Mouse (Mus musculus) E14TG2a.4 (cell line): ENCODE results near the gene Pawr.
"Not testable (repeated sequence)": the region's sequence is repeated elsewhere in the genome, so short reads cannot be mapped to it uniquely, and the experiment has no call there.

ENCODE experiments used
- H3K27me3 ChIP-seq: 2 replicates; pipeline ENCODE4 v1.6.1; 2014; ENCODE audit warnings: low read length, control low read depth; ENCODE audit not compliant: insufficient read depth
- H3K36me3 ChIP-seq: 2 replicates; pipeline ENCODE4 v1.6.1; 2014; ENCODE audit warnings: low read length, control low read depth; ENCODE audit not compliant: insufficient read depth
- H3K4me1 ChIP-seq: replicated peaks from 2 replicates; pipeline ENCODE4 v1.6.1; 2014; ENCODE audit warnings: low read depth, low read length, control low read depth
- H3K4me3 ChIP-seq: replicated peaks from 2 replicates; pipeline ENCODE4 v1.5.1; 2014; ENCODE audit warnings: mild to moderate bottlenecking, low read length
- H3K9me3 ChIP-seq: 2 replicates; pipeline ENCODE4 v1.6.1; 2014; ENCODE audit warnings: low read length, control low read depth
- CTCF ChIP-seq: conservative IDR thresholded peaks from 2 replicates; pipeline ENCODE4 v1.5.1; 2014; ENCODE audit warnings: low read length
- NANOG ChIP-seq: IDR thresholded peaks from 2 replicates; pipeline ENCODE4 v1.6.1; 2014; ENCODE audit warnings: borderline replicate concordance, low read length, mixed read lengths
- POU5F1 ChIP-seq: IDR thresholded peaks from 2 replicates; pipeline ENCODE4 v1.6.1; 2014; ENCODE audit warnings: low read length, borderline replicate concordance

The Pawr gene

DNA sequence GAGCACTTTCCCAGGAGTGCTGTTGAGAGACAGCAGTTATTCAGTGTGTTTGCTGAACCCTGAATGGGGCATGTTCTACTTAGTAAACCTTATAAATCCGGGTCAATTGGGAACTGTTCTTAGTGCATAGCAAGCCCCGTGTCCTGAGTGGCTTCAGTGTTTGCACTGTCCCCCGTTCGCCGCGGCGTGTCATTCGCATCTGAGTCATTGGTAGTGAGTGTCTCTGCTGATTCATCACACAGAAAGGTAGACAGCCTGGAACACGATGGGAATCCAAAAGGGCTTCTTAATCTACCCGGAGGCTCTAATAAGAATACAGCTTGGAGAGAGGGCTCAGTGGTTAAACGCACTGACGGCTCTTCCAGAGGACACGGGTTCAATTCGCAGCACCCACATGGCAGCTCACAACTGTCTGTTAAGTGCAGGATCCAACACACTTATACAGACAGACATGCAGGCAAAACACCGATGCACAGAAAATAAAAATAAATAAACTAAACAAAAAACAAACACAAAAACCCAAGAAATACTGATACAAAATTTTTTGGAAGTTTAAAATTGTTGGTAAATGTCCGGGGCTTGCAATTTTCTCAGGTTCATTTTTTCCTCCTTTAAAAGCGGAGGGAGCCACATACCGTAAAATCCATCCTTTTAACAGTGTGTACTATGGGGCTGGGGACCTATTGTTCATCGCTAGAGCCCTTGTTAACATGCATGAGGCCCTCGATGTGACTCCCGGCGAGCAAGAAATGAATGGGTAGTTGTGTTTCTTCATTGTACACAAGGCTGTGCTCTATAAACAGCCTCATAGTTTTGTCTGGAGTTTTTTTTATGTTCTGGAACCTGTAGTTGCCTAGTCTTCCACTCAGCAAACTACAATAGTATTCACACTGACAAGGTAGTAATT lies 6.4 kb downstream of the Pawr start:
- Histone ChIP-seq H3K27me3 (no peaks in the 10 kb centered on the region), H3K36me3 (peaks cover 57% of the 10 kb centered on the region), H3K4me3 (no peak overlapping the region), H3K9me3 (no peaks in the 10 kb centered on the region), H3K4me1 (peaks cover 47% of the 10 kb centered on the region)
- no peak for TF ChIP-seq POU5F1
- TF ChIP-seq NANOG: no peak
- no peak for TF ChIP-seq CTCF

DNA sequence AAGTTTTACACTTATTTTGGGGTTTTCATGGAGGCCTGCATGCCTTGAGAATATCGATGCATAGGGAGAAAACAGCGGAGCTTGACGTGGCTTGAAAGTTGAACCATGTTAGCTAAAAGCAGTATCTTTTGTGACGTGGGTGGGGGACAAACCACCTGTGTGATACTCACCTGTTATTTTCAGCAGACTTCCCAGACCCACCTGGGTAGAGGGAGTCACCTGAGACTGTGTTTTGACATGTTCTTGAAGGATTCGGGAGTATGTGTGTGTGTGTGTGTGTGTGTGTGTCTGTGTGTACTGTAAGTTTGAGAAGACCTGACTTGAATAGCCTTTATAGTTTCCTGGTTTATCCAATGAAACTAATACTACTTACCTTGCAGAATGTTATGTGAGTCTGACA lies 7.2 kb downstream of the Pawr start:
- no peak overlapping the region for H3K4me3 ChIP-seq
- no peaks in the 10 kb centered on the region for H3K27me3 ChIP-seq
- no peaks in the 10 kb centered on the region for H3K9me3 ChIP-seq
- TF ChIP-seq POU5F1 (no peak), CTCF (no peak), NANOG (no peak)
- peaks cover 44% of the 10 kb centered on the region for H3K4me1 ChIP-seq
- peaks cover 57% of the 10 kb centered on the region for H3K36me3 ChIP-seq

DNA sequence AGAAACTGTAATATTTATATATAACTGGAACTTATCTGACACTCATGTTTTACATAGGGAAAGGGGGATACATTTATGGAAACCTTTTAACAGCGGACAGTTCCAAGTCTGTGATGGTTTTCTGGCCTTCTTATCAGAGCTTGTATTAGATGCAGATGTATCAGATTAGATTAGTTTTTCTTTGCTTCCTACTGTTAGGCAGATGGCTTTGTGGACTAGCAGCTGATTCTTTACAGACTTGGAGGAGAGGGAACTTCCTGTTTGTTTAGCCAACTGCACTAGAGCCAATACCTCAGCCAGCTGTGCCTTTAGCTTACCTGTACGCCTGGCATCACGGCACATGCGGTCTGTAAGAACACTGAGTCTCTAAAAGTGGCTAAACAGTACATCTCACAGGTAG lies 8.0 kb downstream of the Pawr start:
- H3K27me3 ChIP-seq: no peaks in the 10 kb centered on the region
- H3K4me3 ChIP-seq: no peak overlapping the region
- H3K9me3 ChIP-seq: no peaks in the 10 kb centered on the region
- no peak for TF ChIP-seq CTCF
- TF ChIP-seq POU5F1: no peak
- peaks cover 56% of the 10 kb centered on the region for H3K36me3 ChIP-seq
- H3K4me1 ChIP-seq: peaks cover 41% of the 10 kb centered on the region

DNA sequence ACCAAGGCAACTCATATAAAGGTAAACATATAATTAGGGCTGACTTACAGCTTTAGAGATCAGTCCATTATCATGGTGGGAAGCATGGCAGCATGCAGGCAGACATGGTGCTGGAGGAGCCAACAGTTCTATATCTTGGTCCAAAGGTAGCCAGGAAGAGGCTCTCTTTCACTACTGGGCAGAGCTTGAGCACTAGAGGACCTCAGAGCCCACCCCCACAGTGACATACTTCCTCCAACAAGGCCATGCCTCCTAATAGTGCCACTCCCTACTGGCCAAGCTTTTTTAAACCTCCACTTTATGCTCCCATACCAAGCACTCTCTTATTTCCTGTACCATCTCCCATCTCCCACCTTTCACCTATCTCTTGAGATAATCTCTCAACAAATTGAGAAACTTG lies 11.8 kb downstream of the Pawr start:
- H3K27me3 ChIP-seq: no peaks in the 10 kb centered on the region
- H3K4me1 ChIP-seq: peaks cover 29% of the 10 kb centered on the region
- TF ChIP-seq POU5F1 (no peak), CTCF (no peak), NANOG (no peak)
- H3K4me3 ChIP-seq: peak overlapping the region; percentile 43; the same call in 1 of the 2 replicates
- no peaks in the 10 kb centered on the region for H3K9me3 ChIP-seq
- H3K36me3 ChIP-seq: peaks cover 46% of the 10 kb centered on the region

GRCm38 (mm10) chr10:108345123-108345522 lies 13.2 kb downstream of the Pawr start:
- Histone ChIP-seq H3K36me3 (peaks cover 38% of the 10 kb centered on the region), H3K4me3 (no peak overlapping the region), H3K27me3 (no peaks in the 10 kb centered on the region), H3K4me1 (peaks cover 30% of the 10 kb centered on the region), H3K9me3 (no peaks in the 10 kb centered on the region)
- TF ChIP-seq CTCF (no peak), POU5F1 (no peak), NANOG (no peak)

DNA sequence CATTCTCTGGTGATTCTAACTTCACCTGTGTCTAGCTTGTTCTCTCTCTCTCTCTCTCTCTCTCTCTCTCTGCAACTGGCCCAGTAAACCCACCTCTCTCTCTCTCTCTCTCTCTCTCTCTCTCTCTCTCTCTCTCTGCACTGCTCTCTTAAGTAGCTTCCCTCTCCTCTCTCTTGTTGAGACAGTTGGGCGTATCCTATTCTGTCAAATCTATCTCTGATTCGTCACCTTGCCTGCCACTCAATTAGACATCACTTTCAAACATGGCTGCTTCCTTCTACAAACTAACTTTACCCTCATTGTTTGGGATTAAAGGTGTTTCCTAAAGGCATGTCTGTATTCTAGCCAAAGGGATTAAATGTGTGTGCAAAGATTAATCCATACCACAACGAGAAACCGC lies 14.4 kb downstream of the Pawr start:
- H3K9me3 ChIP-seq: not testable (repeated sequence)

GRCm38 (mm10) chr10:108350125-108351070 lies 18.5 kb downstream of the Pawr start:
- Histone ChIP-seq H3K4me3 (no peak overlapping the region), H3K36me3 (peaks cover 16% of the 10 kb centered on the region; the same call in 1 of the 2 replicates), H3K9me3 (no peaks in the 10 kb centered on the region), H3K27me3 (no peaks in the 10 kb centered on the region), H3K4me1 (peaks cover 41% of the 10 kb centered on the region)
- TF ChIP-seq NANOG (no peak), CTCF (no peak), POU5F1 (no peak)

More for the DNA sequence above, 14.4 kb downstream of the Pawr start:
- peaks cover 33% of the 10 kb centered on the region for H3K4me1 ChIP-seq
- H3K4me3 ChIP-seq, H3K27me3 ChIP-seq: not testable (repeated sequence)
- peaks cover 34% of the 10 kb centered on the region for H3K36me3 ChIP-seq

DNA sequence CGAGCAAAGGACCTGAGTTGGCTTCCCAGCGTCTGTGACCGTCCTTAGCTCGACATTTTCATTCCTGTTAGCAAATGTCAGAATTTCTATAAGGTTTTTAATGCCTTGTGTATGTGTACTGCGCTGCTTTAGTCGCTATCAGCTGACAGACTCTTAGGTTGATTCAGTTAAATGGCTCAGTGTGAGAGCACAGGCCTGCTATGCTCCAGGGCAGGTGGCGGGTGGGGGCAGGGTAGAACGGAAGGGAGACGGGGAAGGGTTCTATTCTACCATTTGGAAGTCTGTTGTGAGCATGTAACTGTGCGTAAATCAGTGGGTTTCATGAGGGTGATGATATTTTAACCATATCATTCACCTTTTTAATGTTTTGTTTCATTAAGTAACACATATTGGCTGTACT lies 21.0 kb downstream of the Pawr start:
- Histone ChIP-seq H3K4me3 (no peak overlapping the region), H3K36me3 (peaks cover 21% of the 10 kb centered on the region), H3K4me1 (peaks cover 48% of the 10 kb centered on the region), H3K9me3 (no peaks in the 10 kb centered on the region), H3K27me3 (no peaks in the 10 kb centered on the region)
- TF ChIP-seq POU5F1: no peak
- no peak for TF ChIP-seq CTCF
- TF ChIP-seq NANOG: no peak
